Mouse (Mus musculus): ENCODE measurements around the gene Olfr131. TPM values are rescaled to one million over a fixed set of nuclear protein-coding genes. Genes with fewer than 3 reads are reported as not detected.
"Not testable (repeated sequence)": the region's sequence is repeated elsewhere in the genome, so short reads cannot be mapped to it uniquely, and the experiment has no call there.

The Olfr131 gene
- total RNA-seq (2017), result not detected in 2 replicates

DNA sequence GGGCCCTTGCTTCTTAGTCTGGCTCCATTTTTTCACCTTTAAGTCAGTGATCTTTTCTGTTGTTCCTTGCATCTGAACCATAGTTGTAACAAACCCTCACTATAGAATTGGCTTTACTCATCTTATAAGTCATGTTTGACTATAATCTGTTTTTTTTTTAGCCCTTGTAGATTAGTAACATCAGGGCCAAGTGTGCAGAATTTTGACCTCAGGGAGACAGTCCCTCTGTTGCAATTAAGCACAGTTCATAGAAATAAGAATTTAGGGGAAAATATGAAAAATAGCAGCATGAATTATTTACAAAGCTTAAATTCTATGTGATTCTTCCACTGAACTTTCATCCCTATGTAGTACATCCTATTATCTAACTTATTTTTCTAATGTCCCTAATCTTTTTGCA lies at the start of gene Olfr131:
TSS of gene Olfr131 (minus strand) at position 101 of the 400 bp plus-strand sequence.
- ATAC-seq (ENCODE audit: extremely low read depth, insufficient number of reproducible peaks, low FRiP score, poor library complexity, severe bottlenecking), result no peak

DNA sequence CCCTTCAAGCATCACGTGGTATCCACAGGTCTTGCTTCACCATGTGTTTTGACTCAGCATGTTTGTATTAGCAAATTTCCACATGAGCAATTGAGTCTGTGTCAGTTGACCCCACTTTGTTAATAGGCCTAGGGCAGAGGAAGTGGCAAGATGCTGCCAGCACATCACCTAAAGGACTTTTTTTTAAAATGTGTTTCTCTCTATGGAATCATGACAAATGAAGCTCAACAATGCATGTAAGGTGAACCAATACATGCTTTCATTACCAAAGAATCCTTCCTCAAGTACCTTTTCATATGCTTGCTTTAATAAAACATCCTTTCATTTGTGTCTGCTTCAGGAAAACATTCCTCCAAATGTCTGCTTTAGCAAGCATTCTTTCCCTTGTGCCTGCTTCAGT lies 45.9 kb upstream of the Olfr131 start, which contains the start of gene Olfr132:
TSS of gene Olfr132 (minus strand) at position 101 of the 400 bp plus-strand sequence.
- ATAC-seq (ENCODE audit: extremely low read depth, insufficient number of reproducible peaks, low FRiP score, poor library complexity, severe bottlenecking), result no peak

DNA sequence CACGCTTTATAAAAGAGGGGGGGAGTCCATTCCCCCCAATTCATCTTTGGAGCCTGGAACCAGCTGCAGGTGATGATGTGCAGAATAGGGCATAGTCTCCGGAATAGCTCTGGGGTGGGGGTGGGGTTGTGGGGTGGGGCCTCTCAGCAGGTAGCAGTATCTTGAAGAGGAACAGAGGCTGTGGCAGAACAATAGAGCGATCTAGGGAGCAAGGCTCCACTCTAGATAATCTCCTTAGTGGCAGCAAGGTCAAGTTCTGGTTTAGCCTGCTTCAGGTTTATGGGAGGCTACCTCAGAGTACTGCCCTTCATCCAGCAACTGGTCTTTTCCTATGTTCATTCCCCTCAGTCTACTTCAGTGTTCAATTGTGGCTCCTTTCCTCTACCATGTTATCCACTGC lies 36.9 kb upstream of the Olfr131 start:
- ATAC-seq (ENCODE audit: extremely low read depth, insufficient number of reproducible peaks, low FRiP score, poor library complexity, severe bottlenecking), result not testable (repeated sequence)

DNA sequence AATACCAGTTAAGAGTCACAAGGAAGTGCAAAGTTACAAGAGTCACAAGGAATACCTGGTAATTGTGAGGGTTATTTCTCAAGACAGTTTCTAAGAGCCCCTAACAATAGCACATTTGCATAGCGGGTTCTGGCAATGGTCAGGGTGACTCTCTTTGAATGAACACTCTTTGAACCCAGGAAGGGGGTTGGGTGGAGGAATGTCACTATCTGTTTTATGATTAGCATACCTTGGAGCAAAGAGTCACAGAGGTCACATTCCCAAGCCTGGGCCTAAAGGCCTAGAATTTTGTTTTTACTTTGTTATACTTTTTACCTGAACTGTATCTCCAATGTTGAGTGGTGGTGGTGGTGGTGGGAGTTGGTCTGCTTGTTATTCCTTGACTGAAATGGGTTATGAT lies 35.7 kb upstream of the Olfr131 start:
- not testable (repeated sequence) for ATAC-seq (ENCODE audit: extremely low read depth, insufficient number of reproducible peaks, low FRiP score, poor library complexity, severe bottlenecking)

DNA sequence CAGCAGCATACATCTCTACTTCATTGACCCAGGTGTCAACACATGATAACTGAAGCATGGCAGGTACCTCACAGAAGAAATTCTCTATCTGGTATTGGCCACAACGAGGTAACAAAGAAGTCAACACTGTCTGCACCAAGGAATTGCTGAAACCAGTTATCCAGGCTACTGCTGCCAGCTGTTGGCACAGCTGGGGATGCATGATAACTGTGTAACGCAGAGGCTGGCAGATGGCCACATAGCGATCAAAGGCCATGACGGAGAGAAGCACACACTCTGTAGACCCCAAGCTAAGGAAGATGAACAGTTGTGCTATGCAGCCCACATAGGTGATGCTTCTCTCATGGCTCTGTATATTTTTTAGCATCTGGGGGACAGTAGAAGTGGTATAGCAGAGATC lies 6.1 kb downstream of the Olfr131 start:
- no peak for ATAC-seq (ENCODE audit: extremely low read depth, insufficient number of reproducible peaks, low FRiP score, poor library complexity, severe bottlenecking)

DNA sequence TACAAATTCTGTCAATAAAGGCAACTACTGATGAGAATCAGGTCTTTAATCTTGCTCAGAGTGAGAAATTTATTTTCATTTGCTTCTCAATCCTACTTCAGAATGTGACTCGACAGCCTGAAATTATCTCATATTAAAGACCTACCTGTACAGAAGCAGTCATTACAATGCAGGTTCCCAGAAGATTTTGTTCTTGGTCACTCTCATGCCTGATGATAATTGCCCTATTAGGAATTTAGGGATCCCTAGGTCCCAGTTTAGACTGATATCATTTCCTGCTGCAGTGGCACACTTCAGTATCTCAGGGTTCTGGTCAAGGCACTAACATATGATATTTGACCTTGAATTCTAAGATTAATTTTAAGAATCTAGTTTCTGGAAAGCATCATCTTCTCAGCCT lies 24.9 kb downstream of the Olfr131 start, which contains the start of gene Olfr130:
TSS of gene Olfr130 (plus strand) at position 301 of the 400 bp plus-strand sequence.
- no peak for ATAC-seq (ENCODE audit: extremely low read depth, insufficient number of reproducible peaks, low FRiP score, poor library complexity, severe bottlenecking)

DNA sequence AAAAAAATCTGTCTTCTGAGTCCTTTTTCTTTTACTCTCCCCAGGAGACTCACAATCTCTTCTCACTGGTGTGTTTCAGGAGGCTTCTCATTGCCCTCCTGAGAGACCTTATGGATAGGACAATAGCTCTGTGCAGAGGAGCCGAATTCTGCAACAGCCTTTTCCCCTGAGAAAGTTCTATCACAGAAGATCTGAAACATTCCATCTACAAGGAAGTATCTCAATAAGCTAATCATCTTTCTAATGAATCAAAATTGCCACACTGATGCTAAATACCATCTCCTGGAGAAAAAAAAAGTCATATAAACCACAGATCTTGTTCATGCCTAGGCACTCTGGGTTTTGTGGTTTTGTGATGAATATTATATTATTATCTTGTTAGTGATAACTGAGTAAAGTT lies 28.5 kb downstream of the Olfr131 start, which contains the start of gene Olfr129:
TSS of gene Olfr129 (minus strand) at position 101 of the 400 bp plus-strand sequence.
- ATAC-seq (ENCODE audit: extremely low read depth, insufficient number of reproducible peaks, low FRiP score, poor library complexity, severe bottlenecking), result no peak

Other genes starting within 250 kb of the Olfr131 start
- not detected in 2 replicates for gene Olfr126, start 241.2 kb downstream of the Olfr131 start, total RNA-seq (2017)
- 0.12 TPM in 1 of 2 replicates, not detected in the other for gene Olfr127, start 188.3 kb downstream of the Olfr131 start, total RNA-seq (2017)
- not detected in 2 replicates for gene Olfr128, start 168.1 kb downstream of the Olfr131 start, total RNA-seq (2017)
- gene Olfr761, start 135.6 kb downstream of the Olfr131 start, total RNA-seq (2017), result not detected in 2 replicates
- 0.12 TPM in 1 of 2 replicates, not detected in the other for gene Olfr129, start 28.6 kb downstream of the Olfr131 start, total RNA-seq (2017)
- not detected in 2 replicates for gene Olfr130, start 24.8 kb downstream of the Olfr131 start, total RNA-seq (2017)
- gene Olfr132, start 45.8 kb upstream of the Olfr131 start, total RNA-seq (2017), result not detected in 2 replicates
- not detected in 2 replicates for gene Olfr133, start 56.6 kb upstream of the Olfr131 start, total RNA-seq (2017)
- not detected in 2 replicates for gene Olfr134, start 82.7 kb upstream of the Olfr131 start, total RNA-seq (2017)
- gene Olfr135, start 115.6 kb upstream of the Olfr131 start, total RNA-seq (2017), result 1.4 TPM in 1 of 2 replicates, not detected in the other
- not detected in 2 replicates for gene Olfr138, start 172.3 kb upstream of the Olfr131 start, total RNA-seq (2017)
- gene Olfr137, start 218.9 kb upstream of the Olfr131 start, total RNA-seq (2017), result 0.81 TPM in 1 of 2 replicates, not detected in the other
- 0.25 TPM in 1 of 2 replicates, not detected in the other for gene Olfr136, start 241.1 kb upstream of the Olfr131 start, total RNA-seq (2017)

Measured in neutrophil, adult 5-6 weeks (primary cell).